Mouse (Mus musculus) lung, embryonic 14.5 days (tissue): ENCODE data around the gene Shld1. TPM values are rescaled to one million over a fixed set of nuclear protein-coding genes. Genes with fewer than 3 reads are reported as not detected.

Experiments
- ATAC-seq: fragments of 200-750 bp; cut with Nextera tagmentation; 2 replicates; pipeline ENCODE4 v1.8.0; 2017; ENCODE audit warnings: mild to moderate bottlenecking, moderate TSS enrichment, moderate library complexity; ENCODE audit not compliant: insufficient read depth
- DNase-seq: peaks from one replicate; pipeline ENCODE4 v3.0.0-alpha.2; 2015
- H3K27ac ChIP-seq: fragments of 300-500 bp; sonication (generic); 2 replicates; pipeline ENCODE4 v1.5.1; 2014; ENCODE audit warnings: low read depth, mild to moderate bottlenecking, moderate library complexity
- H3K27me3 ChIP-seq: fragments of 300-500 bp; sonication (generic); 2 replicates; pipeline ENCODE4 v1.6.1; 2014; ENCODE audit warnings: low read length, control low read depth; ENCODE audit not compliant: insufficient read depth
- H3K36me3 ChIP-seq: fragments of 300-500 bp; sonication (generic); 2 replicates; pipeline ENCODE4 v1.6.1; 2014; ENCODE audit warnings: control low read depth; ENCODE audit not compliant: insufficient read depth
- H3K4me1 ChIP-seq: fragments of 300-500 bp; sonication (generic); 2 replicates; pipeline ENCODE4 v1.6.1; 2014; ENCODE audit warnings: antibody characterized with exemption, control low read depth; ENCODE audit not compliant: insufficient read depth
- H3K4me2 ChIP-seq: fragments of 300-500 bp; sonication (generic); 2 replicates; pipeline ENCODE4 v1.6.1; 2014; ENCODE audit warnings: mild to moderate bottlenecking
- H3K4me3 ChIP-seq: fragments of 300-500 bp; sonication (generic); 2 replicates; pipeline ENCODE4 v1.5.1; 2014; ENCODE audit warnings: low read depth, low read length
- H3K9ac ChIP-seq: fragments of 300-500 bp; sonication (generic); 2 replicates; pipeline ENCODE4 v1.6.1; 2014
- H3K9me3 ChIP-seq: fragments of 300-500 bp; sonication (generic); 2 replicates; pipeline ENCODE4 v1.6.1; 2016; ENCODE audit warnings: low read depth, low read length, control low read depth
- CTCF ChIP-seq: IDR thresholded peaks from 2 replicates; pipeline ENCODE4 v1.5.1; 2016; ENCODE audit warnings: antibody characterized with exemption, low read depth
- WGBS: fragments of 180-500 bp; shearing (Covaris S2); extraction: QIAGEN DNeasy Blood & Tissue Kit; methylation state at CpG from one replicate; pipeline ENCODE4 v1.1.7; 2014; 5-methylcytosine and 5-hydroxymethylcytosine counted together
- polyA plus RNA-seq: library from polyadenylated mRNA; unstranded; fragments of >200 nt; fragmentation: Nextera tagmentation; extraction: Ambion mirVana; gene quantifications from 2 replicates; pipeline ENCODE4 v1.2.1, GENCODE M21; 2014

The Shld1 gene
- polyA plus RNA-seq, 1 experiment from 2014 or later = 12.7 TPM

DNA sequence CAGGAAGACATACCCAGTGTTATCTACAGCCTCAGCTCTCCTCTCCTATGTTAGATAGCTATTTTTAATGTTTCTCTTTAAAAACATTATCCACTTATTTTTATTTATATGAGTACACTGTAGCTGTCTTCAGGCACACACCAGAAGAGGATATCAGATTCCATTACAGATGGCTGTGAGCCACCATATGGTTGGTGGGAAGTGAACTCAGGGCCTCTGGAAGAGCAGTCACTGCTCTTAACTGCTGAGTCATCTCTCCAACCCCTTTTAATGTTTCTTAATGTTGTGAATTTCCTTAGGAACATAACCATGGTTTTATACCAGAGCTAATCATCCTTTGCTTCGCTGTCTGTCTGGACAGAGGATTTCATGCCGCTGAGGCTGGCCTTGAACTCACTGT lies 35.1 kb downstream of the Shld1 start:
- H3K27me3 ChIP-seq = no peaks in the 10 kb centered on the region
- no peak overlapping the region for H3K4me3 ChIP-seq
- DNase-seq = no peak
- no peak for TF ChIP-seq CTCF
- no peaks in the 10 kb centered on the region for H3K9me3 ChIP-seq
- H3K36me3 ChIP-seq = no peaks in the 10 kb centered on the region
- no peak overlapping the region for H3K27ac ChIP-seq
- ATAC-seq = no peak
- no peak overlapping the region for H3K4me2 ChIP-seq
- 92% methylated on average over 2 of the region's 2 CpGs for WGBS
- no peak overlapping the region for H3K9ac ChIP-seq
- H3K4me1 ChIP-seq = no peaks in the 10 kb centered on the region

DNA sequence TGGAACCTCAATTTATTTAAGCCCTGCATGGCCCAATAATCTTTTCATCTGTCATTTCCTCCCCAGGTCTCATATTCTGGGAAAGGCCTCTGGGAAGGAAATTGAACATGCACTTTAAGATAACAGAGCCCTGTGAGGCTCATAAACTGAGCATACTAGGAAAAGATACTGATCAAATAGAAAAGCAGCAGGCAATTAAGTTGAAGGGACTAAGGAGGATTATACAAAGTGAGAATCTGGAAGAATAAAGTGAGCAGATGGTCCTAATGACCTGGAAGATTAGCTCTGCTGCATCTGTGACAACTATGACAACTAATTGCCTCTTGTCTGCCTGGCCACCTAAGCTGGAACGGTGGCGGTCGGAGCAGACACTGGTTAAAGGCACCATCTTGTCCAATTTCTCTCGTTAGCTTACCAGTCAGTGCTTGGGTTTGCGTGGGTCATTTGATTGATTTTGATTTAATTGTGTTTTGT lies 37.3 kb downstream of the Shld1 start:
- H3K36me3 ChIP-seq = no peaks in the 10 kb centered on the region
- H3K4me1 ChIP-seq = no peaks in the 10 kb centered on the region
- no peak overlapping the region for H3K27ac ChIP-seq
- no peaks in the 10 kb centered on the region for H3K27me3 ChIP-seq
- no peak overlapping the region for H3K9ac ChIP-seq
- no peak overlapping the region for H3K4me2 ChIP-seq
- no peak overlapping the region for H3K4me3 ChIP-seq
- DNase-seq = no peak
- WGBS = 72% methylated on average over 5 of the region's 5 CpGs
- no peak for TF ChIP-seq CTCF
- no peaks in the 10 kb centered on the region for H3K9me3 ChIP-seq
- ATAC-seq = no peak

DNA sequence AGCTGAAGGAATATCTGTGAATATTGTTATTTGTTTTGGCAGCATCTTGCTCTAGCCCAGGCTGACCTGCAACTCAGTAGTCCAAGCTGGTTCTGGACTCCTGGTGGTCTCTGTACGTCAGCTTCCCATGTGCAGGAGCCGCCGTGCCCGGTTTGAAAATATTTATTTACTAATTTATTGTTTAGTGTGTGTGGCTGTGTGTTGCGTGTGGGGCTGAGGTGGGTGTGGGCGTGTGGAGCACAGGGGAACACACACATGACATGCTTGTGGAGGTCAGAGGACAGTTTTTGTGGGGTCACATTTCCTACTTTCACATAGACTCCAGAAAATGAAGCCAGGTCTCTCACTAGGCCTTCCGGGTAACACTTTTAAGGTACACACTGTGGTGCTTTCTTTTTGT lies 37.8 kb downstream of the Shld1 start:
- Histone ChIP-seq H3K27ac (no peak overlapping the region), H3K4me2 (no peak overlapping the region), H3K36me3 (no peaks in the 10 kb centered on the region), H3K9ac (no peak overlapping the region), H3K4me3 (no peak overlapping the region), H3K4me1 (no peaks in the 10 kb centered on the region), H3K9me3 (no peaks in the 10 kb centered on the region), H3K27me3 (no peaks in the 10 kb centered on the region)
- ATAC-seq (no peak), DNase-seq (no peak)
- 85% methylated on average over 7 of the region's 7 CpGs for WGBS
- no peak for TF ChIP-seq CTCF

DNA sequence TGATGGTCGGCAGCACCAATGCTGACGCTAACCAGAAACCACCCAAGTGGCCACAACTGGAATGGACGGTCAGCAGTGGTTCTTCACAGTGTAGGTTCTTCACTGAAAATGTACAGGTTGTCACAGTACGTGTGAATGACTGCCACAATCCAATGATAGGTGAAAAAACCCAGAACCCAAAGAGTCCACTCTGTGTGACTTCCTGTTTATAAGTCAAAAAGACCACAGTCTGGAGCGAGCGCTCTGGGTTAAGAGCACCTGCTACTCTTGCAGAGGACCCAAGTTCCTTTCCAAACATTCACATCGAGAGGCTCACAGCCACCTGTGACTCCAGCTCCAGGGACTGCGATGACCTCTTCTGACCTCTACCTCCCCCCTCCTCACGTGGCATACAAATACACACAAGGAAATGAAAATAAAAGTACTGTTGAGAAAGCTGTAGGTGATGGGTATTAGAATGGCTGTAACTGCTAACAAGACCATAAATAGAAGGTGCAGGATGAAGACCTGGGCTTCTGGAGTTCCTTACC lies 38.7 kb downstream of the Shld1 start:
- WGBS = 75% methylated on average over 9 of the region's 9 CpGs
- no peaks in the 10 kb centered on the region for H3K9me3 ChIP-seq
- no peak overlapping the region for H3K4me2 ChIP-seq
- no peak for TF ChIP-seq CTCF
- H3K36me3 ChIP-seq = no peaks in the 10 kb centered on the region
- H3K4me1 ChIP-seq = no peaks in the 10 kb centered on the region
- H3K27ac ChIP-seq = no peak overlapping the region
- DNase-seq (no peak), ATAC-seq (no peak)
- no peak overlapping the region for H3K4me3 ChIP-seq
- no peak overlapping the region for H3K9ac ChIP-seq
- H3K27me3 ChIP-seq = no peaks in the 10 kb centered on the region

DNA sequence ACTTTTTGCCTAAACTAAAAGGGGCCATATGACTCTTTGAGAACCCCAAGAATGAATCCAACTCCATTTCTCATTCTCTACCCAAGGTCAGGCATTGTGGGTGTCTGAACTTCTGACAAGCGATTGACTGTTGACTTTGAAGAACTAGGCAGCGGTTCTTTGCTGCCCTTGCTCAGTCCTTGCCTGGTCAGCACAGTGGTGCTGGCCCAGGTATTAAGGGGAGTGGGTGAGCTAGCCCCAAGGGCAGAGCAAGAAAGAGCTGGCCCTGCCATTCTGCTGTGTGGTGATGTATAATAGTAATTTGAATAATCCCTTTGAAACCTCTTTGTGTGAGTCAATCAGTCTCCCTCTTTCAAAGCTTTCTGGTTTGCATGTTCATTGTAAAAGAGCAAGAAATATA lies 39.4 kb downstream of the Shld1 start:
- ATAC-seq = no peak
- TF ChIP-seq CTCF = no peak

DNA sequence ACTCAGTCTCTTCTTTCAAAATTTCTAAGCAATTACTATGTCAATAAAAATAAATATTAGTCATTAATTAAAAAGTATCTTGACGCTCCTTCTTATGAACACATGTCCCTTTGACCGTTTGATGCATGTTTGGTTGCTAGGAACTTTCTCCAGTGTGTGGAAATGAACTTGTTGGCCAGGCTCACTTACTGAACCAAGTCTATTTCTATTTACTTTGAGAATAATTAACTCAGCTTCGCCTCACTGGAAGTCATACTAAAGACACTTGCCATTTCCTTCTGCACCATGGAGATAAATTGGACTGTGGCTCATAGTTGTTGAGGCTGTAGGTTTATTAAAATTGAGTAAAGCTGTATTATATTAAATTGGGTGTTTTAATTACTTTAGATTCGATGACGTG lies 46.2 kb downstream of the Shld1 start:
- no peaks in the 10 kb centered on the region for H3K27me3 ChIP-seq
- DNase-seq = no peak
- WGBS = 62% methylated on average over 5 of the region's 5 CpGs
- no peak overlapping the region for H3K4me2 ChIP-seq
- H3K36me3 ChIP-seq = no peaks in the 10 kb centered on the region
- H3K27ac ChIP-seq = no peak overlapping the region
- TF ChIP-seq CTCF = no peak
- ATAC-seq = no peak
- H3K4me1 ChIP-seq = no peaks in the 10 kb centered on the region
- no peaks in the 10 kb centered on the region for H3K9me3 ChIP-seq
- no peak overlapping the region for H3K4me3 ChIP-seq
- H3K9ac ChIP-seq = no peak overlapping the region

More for the DNA sequence above, 39.4 kb downstream of the Shld1 start:
- Histone ChIP-seq H3K27ac (no peak overlapping the region), H3K36me3 (no peaks in the 10 kb centered on the region), H3K9me3 (no peaks in the 10 kb centered on the region), H3K27me3 (no peaks in the 10 kb centered on the region), H3K4me3 (no peak overlapping the region), H3K9ac (no peak overlapping the region), H3K4me1 (no peaks in the 10 kb centered on the region), H3K4me2 (no peak overlapping the region)
- no peak for DNase-seq
- WGBS = 86% methylated on average over 2 of the region's 2 CpGs

DNA sequence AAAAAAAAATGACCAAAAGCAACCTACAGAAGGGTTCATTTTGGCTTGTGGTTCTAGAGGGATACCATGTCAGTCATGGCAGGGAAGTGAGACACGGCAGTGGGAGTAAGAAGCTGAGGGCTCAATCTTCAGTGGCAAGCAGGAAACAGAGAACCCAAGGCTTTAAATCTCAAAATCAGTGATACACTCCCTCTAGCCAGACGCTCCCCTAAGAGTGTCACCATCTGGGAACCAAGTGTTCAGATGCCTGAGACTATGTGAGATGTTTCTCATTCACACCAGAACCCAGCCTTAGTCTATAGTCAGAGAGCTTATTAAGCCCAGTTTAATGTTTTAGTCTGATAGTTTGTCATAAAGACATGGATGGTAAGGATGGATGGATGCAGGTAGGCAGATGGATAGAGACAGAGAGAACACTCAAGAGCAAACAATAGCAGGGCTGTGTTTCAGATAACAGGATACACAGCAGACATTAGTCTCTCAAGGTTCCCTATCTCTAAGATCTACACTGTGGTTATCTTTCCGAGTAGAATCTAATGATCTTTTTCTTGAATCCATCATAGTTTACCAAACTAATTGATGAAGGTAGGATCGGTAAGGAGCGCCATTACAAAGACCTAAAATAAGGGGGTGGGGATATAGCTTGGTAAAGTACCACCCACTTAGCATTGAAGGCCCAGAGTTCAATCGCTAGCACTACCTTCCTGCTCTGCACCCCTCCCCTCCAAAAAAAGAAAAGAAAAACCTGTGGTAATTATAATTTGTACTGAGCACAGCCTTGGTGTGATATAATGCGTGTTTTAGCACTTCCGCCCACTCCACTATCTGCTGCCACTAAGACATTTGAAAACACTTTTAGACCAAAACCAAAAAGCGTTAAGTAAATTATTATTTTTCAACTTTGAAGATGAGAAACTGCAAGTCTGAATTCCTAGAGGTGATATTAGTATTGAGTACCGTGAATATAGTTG lies 47.2 kb downstream of the Shld1 start:
- Histone ChIP-seq H3K27me3 (no peaks in the 10 kb centered on the region), H3K4me1 (no peaks in the 10 kb centered on the region), H3K36me3 (no peaks in the 10 kb centered on the region), H3K27ac (no peak overlapping the region), H3K4me3 (no peak overlapping the region), H3K9me3 (no peaks in the 10 kb centered on the region), H3K9ac (no peak overlapping the region), H3K4me2 (no peak overlapping the region)
- no peak for TF ChIP-seq CTCF
- ATAC-seq (no peak), DNase-seq (no peak)
- WGBS = 92% methylated on average over 10 of the region's 10 CpGs
